Mouse (Mus musculus): Measurements from ENCODE around the gene Ntn1.
A peak's percentile ranks its signal among the peaks of the same experiment; 100 is the strongest.

The Ntn1 gene

DNA sequence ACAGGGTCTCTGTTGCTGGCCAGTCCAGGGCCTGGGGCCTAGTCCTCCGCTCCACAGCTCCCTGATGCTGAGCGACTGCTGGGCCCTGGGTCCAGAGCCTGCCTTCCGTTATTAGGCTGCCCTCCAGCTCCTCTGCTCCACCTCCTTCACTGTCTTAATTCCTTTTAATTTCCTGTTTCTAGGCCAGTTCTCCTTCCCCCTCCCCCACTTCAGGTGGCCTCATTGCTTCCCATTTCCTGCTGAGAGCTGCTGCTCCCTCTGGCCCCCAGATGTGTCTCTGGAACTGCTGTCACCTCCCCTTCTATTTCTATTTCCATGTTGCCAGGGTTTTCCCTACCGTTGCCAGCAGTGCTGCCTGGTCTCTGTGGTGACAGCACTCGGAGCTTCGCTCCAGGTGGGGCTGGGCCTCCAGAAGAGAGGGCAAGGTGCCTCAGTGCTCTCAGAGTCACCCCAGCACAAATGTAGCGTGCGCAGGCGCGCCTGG lies 204.9 kb downstream of the Ntn1 start:
- DNase-seq (ENCODE audit: low spot score in 2 of 2) = no peak

DNA sequence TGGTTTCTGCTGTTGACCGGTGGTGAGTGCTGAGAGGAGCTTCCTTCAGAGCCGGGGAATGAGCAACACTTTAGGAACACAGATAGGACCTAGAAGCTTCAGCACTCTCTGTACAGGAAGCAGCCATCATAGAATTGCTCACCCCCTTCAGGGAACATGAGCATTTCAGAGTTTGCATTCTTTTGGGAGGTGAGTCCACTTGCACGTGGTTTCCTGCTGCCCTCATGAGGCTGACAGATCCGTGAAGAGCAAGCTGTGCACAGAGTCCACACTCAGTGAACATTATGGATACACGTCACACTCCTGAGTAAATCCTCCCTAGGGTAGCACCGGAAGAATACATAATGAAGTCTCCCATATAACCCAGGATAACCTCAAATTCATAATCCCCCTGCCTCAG lies 205.5 kb downstream of the Ntn1 start:
- no peak for DNase-seq (ENCODE audit: low spot score in 2 of 2)

- DNase-seq (ENCODE audit: low spot score in 2 of 2) = no peak
Measured at GRCm38 (mm10) chr11:68190849-68191248, 209.8 kb downstream of the Ntn1 start.

DNA sequence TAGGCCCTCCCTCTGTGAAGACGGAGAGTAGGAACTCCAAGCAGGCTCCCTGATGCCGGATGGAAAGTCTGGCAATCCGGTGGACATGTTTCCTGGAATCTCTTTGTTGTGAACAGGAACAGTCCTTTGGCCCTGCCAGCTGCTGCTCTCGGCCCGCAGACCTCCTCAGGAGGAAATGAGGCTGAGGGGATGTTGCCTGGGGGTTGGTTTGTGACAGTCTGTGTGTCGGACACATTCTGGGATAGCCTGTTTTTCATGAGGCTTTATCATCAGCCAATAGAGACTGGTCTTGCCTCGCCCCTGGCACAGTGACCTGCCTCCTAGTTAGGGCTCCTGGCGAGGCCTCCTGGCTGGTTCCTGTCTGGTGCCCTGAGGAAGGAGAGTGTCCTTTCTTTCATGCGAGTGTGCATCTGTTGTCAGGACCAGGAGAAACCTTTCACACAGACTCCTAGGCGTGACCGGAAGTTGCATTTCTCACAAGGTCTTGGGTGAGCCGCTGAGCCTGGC lies 211.9 kb downstream of the Ntn1 start:
- DNase-seq (ENCODE audit: low spot score in 2 of 2) = peak; percentile 43 to 66

GRCm38 (mm10) chr11:68187242-68187641 lies 213.4 kb downstream of the Ntn1 start:
- DNase-seq (ENCODE audit: low spot score in 2 of 2) = no peak

GRCm38 (mm10) chr11:68185647-68186046 lies 215.0 kb downstream of the Ntn1 start:
- DNase-seq (ENCODE audit: low spot score in 2 of 2) = no peak

- DNase-seq (ENCODE audit: low spot score in 2 of 2) = no peak
Measured at GRCm38 (mm10) chr11:68177415-68177814, 223.2 kb downstream of the Ntn1 start.

DNA sequence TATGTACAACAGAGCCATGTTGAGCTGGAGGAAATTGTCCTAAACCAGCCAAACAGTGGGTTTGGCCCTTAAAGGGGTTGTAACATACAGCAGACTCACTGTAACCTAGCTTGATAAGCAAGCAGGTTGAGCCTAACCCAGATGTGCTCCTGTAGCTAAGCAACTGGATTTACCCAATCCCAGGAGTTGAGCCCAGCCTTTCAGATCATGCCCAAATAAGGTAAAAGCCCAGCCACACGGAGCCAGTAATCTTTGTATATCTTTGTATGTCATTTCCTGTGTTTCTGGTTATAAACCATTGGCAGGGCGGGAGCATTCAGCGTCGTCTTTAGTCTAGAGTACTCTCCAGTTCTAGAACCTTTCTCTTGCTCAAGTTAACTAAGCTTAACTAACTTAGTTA lies 224.1 kb downstream of the Ntn1 start:
- no peak for DNase-seq (ENCODE audit: low spot score in 2 of 2)

- no peak for DNase-seq (ENCODE audit: low spot score in 2 of 2)
Measured at GRCm38 (mm10) chr11:68172648-68173045, 228.0 kb downstream of the Ntn1 start.

DNA sequence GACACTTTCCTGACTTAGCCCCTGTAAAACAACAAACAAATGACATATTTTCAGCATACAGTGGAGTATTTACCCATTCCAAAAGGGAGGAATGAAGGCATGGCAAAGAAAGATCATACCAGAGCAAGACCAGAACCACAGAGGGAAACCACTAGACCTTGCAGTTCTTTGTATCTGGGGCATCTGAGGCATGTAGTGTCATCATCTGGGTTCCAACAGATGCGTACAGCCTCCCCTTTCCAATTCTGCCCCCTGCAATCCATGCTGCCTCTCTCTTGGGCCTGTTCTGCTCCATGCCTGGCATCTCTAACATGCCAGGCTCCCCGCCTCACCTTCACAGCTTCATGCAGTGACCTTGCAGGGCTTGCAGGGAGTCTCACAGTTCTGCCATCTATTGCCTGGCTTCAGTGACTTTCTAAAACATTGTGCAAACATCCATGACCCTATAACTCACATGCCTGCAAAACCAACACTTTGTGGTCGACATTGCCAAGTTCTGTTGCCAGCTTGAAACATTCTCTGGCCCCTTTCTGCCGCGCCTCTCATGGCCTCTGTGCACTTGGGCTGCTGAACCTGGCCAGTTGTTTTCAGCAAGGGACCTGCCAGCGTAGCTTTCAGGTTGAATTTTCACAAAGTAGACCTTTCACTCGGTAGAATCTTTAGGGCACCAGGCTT lies 228.5 kb downstream of the Ntn1 start:
- DNase-seq (ENCODE audit: low spot score in 2 of 2) = no peak

DNA sequence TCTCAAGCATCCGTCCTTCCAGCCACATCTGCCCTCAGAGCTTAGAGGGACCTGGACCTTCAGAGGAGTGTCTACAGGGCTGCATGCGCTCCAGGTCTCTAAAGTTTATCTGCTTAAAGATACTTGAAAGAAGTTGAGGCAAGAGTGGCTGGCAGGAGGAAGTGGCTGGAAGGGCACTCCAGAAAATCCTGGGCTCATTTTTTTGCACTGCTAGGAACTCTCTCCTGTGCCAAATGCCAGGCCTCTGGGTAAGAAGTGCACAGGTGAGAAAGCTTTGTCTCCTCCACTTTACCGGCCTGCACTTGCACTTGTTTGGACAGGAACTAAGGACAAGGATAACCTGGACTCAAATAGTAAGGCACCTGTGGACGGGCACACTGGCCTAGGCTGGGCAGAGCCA lies 232.2 kb downstream of the Ntn1 start:
- DNase-seq (ENCODE audit: low spot score in 2 of 2) = no peak

DNA sequence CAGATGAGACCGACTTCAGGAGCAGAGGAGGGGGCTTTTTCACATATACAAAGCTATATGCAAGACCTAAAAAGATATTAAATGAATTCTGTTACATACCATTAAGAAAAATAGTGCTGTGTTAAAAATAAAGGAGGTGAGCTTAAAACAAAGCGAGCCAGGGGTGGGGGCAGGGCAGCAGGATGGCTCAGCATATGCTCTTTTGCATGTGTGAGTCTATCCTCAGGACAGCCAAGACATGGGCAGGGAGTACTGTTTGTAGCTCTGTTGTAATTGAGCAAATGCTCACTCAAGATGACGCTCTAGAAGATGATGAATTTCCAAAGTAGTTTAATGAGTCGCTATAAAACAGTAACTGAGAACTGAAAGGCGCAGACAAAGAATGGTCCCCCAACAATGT lies 236.2 kb downstream of the Ntn1 start:
- DNase-seq (ENCODE audit: low spot score in 2 of 2) = no peak

- DNase-seq (ENCODE audit: low spot score in 2 of 2) = no peak
Measured at GRCm38 (mm10) chr11:68159867-68160266, 240.8 kb downstream of the Ntn1 start.

All from heart, adult 9 months (tissue).